Mouse (Mus musculus): Measurements from ENCODE around the gene Myh1.

The Myh1 gene

GRCm38 (mm10) chr11:67199321-67199720, 531 bp upstream of the Myh1 start:
- TF ChIP-seq GATA4 (IDR thresholded peaks at IDR 0.05; ENCODE audit: insufficient replicate concordance, low read length): no peak

- no peak for TF ChIP-seq GATA4 (IDR thresholded peaks at IDR 0.05; ENCODE audit: insufficient replicate concordance, low read length)
Measured at GRCm38 (mm10) chr11:67204766-67205165, 4.9 kb downstream of the Myh1 start.

- TF ChIP-seq GATA4 (IDR thresholded peaks at IDR 0.05; ENCODE audit: insufficient replicate concordance, low read length): no peak
Measured at GRCm38 (mm10) chr11:67221803-67222202, 22.0 kb downstream of the Myh1 start.

- no peak for TF ChIP-seq GATA4 (IDR thresholded peaks at IDR 0.05; ENCODE audit: insufficient replicate concordance, low read length)
Measured at GRCm38 (mm10) chr11:67224466-67224865, 24.6 kb downstream of the Myh1 start.

- TF ChIP-seq GATA4 (IDR thresholded peaks at IDR 0.05; ENCODE audit: insufficient replicate concordance, low read length): no peak
Measured at GRCm38 (mm10) chr11:67228731-67229130, 28.9 kb downstream of the Myh1 start.

GRCm38 (mm10) chr11:67229166-67229565, 29.3 kb downstream of the Myh1 start:
- TF ChIP-seq GATA4 (IDR thresholded peaks at IDR 0.05; ENCODE audit: insufficient replicate concordance, low read length): no peak

- TF ChIP-seq GATA4 (IDR thresholded peaks at IDR 0.05; ENCODE audit: insufficient replicate concordance, low read length): no peak
Measured at GRCm38 (mm10) chr11:67229946-67230345, 30.1 kb downstream of the Myh1 start.

- TF ChIP-seq GATA4 (IDR thresholded peaks at IDR 0.05; ENCODE audit: insufficient replicate concordance, low read length): no peak
Measured at GRCm38 (mm10) chr11:67235639-67236358, 35.9 kb downstream of the Myh1 start.

- no peak for TF ChIP-seq GATA4 (IDR thresholded peaks at IDR 0.05; ENCODE audit: insufficient replicate concordance, low read length)
Measured at GRCm38 (mm10) chr11:67236799-67237198, 36.9 kb downstream of the Myh1 start.

- no peak for TF ChIP-seq GATA4 (IDR thresholded peaks at IDR 0.05; ENCODE audit: insufficient replicate concordance, low read length)
Measured at GRCm38 (mm10) chr11:67237481-67238079, 37.7 kb downstream of the Myh1 start, which contains the start of gene Myh4. Gene Myh4 (plus strand): TSS chr11:67238029.

GRCm38 (mm10) chr11:67241051-67241450, 41.2 kb downstream of the Myh1 start:
- no peak for TF ChIP-seq GATA4 (IDR thresholded peaks at IDR 0.05; ENCODE audit: insufficient replicate concordance, low read length)

GRCm38 (mm10) chr11:67253691-67254090, 53.8 kb downstream of the Myh1 start:
- no peak for TF ChIP-seq GATA4 (IDR thresholded peaks at IDR 0.05; ENCODE audit: insufficient replicate concordance, low read length)

GRCm38 (mm10) chr11:67257048-67257447, 57.2 kb downstream of the Myh1 start:
- no peak for TF ChIP-seq GATA4 (IDR thresholded peaks at IDR 0.05; ENCODE audit: insufficient replicate concordance, low read length)

GRCm38 (mm10) chr11:67260956-67261355, 61.1 kb downstream of the Myh1 start:
- TF ChIP-seq GATA4 (IDR thresholded peaks at IDR 0.05; ENCODE audit: insufficient replicate concordance, low read length): no peak

Measured in liver, adult (tissue).